Mouse (Mus musculus) bone marrow, adult 2 months (tissue): ENCODE measurements at regions not wholly inside any gene's neighbourhood (a gene's known extent, or its start where the extent isn't known, plus 50 kb on each side); places are given as distances from the start of the nearest gene placed in this dataset.

ENCODE experiments used
- CTCF ChIP-seq: fragments of 200-500 bp; IDR thresholded peaks from 2 replicates; pipeline ENCODE4 v1.5.1; 2011; ENCODE audit warnings: low read length, control low read depth; ENCODE audit not compliant: control insufficient read depth, insufficient read depth
- POLR2A ChIP-seq: fragments of 200-500 bp; IDR thresholded peaks from 2 replicates; pipeline ENCODE4 v1.6.1; 2011; ENCODE audit warnings: low read depth, mild to moderate bottlenecking, control low read depth, low read length, borderline replicate concordance; ENCODE audit not compliant: control insufficient read depth

GRCm38 (mm10) chr15:97605791-97606190, 99.8 kb downstream of the Rpap3 start:
- TF ChIP-seq POLR2A: no peak
- TF ChIP-seq CTCF: no peak
